Mouse (Mus musculus): Measurements from ENCODE around the gene Thbd. TPM values are rescaled to one million over a fixed set of nuclear protein-coding genes. Genes with fewer than 3 reads are reported as not detected.

The Thbd gene
- polyA plus RNA-seq, 1 experiment from 2014 or later = 14.7 TPM

DNA sequence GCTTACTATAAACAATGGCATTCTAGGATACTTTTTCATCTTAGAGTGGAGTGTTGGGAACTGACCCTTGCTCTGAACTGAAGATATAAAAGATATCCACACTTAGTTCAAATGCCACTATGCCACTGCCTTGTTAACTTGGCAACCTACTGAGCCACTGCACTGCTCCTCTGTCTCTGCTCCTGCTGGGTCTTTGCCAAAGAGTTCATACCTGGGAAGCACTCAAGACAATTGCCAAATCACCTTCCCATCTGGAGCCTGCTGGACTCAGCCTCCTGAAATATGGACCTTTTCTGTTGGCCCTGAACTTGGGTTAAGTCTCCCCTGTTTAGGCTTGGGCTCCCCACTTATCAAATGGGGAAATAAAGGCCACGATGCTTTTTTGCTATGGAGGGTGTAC, 41.7 kb upstream of the Thbd start:
- no peaks in the 10 kb centered on the region for H3K27me3 ChIP-seq (ENCODE audit: insufficient read depth, low read length)
- no peak overlapping the region for H3K4me2 ChIP-seq (ENCODE audit: low read length)
- no peaks in the 10 kb centered on the region for H3K9me3 ChIP-seq (replicated peaks; ENCODE audit: low read length)
- 86% methylated on average over 1 of the region's 1 CpGs for WGBS
- DNase-seq (ENCODE audit: low spot score) (no peak), ATAC-seq (replicated peaks; ENCODE audit: low FRiP score, low read depth) (no peak)
- H3K4me1 ChIP-seq (replicated peaks; ENCODE audit: insufficient read depth, low read length) = no peaks in the 10 kb centered on the region
- H3K4me3 ChIP-seq (replicated peaks; ENCODE audit: low read depth, low read length) = no peak overlapping the region
- H3K27ac ChIP-seq = no peak overlapping the region
- no peak for TF ChIP-seq CTCF (IDR thresholded peaks at IDR 0.05; ENCODE audit: low read depth)
- H3K36me3 ChIP-seq (ENCODE audit: insufficient read depth, low read length) = no peaks in the 10 kb centered on the region
- no peak overlapping the region for H3K9ac ChIP-seq (ENCODE audit: low read depth, low read length)

- H3K27ac ChIP-seq = no peak overlapping the region
- no peak for TF ChIP-seq CTCF (IDR thresholded peaks at IDR 0.05; ENCODE audit: low read depth)
- H3K4me3 ChIP-seq (replicated peaks; ENCODE audit: low read depth, low read length) = no peak overlapping the region
- DNase-seq (ENCODE audit: low spot score) (no peak), ATAC-seq (replicated peaks; ENCODE audit: low FRiP score, low read depth) (no peak)
- H3K9me3 ChIP-seq (replicated peaks; ENCODE audit: low read length) = no peaks in the 10 kb centered on the region
- H3K4me2 ChIP-seq (ENCODE audit: low read length) = no peak overlapping the region
- 78% methylated on average over 3 of the region's 3 CpGs for WGBS
- 0 out of 2 replicates have a peak, but pooled peaks cover 3% of the 10 kb centered on the region for H3K4me1 ChIP-seq (replicated peaks; ENCODE audit: insufficient read depth, low read length)
- H3K36me3 ChIP-seq (ENCODE audit: insufficient read depth, low read length) = no peaks in the 10 kb centered on the region
- no peak overlapping the region for H3K9ac ChIP-seq (ENCODE audit: low read depth, low read length)
- no peaks in the 10 kb centered on the region for H3K27me3 ChIP-seq (ENCODE audit: insufficient read depth, low read length)
Measured at GRCm38 (mm10) chr2:148446446-148446845, 38.5 kb upstream of the Thbd start.

GRCm38 (mm10) chr2:148445616-148446015, 37.6 kb upstream of the Thbd start:
- 94% methylated on average over 1 of the region's 1 CpGs for WGBS

DNA sequence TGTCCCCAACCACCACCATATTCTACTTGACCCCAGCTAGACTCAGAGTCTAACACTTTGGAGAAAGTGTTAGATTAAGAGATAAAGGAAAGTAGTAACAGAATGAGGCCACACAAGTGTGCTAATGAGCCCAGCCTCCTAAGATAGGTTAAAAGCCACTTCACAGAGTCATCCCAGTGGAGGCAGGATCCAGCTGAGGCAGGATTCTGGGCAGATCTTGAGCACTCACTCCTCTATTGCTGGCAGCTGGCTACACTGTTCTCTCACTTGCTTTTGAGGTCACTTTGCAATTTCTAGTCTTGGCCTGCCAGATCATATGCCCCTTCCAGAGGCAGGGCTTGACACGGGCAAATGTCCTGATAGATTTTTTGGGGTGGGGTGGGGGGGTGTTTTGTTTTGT, 36.5 kb upstream of the Thbd start:
- DNase-seq (ENCODE audit: low spot score) = no peak
- Histone ChIP-seq H3K27ac (peak overlapping the region; percentile 42; the same call in 1 of the 2 replicates), H3K36me3 (ENCODE audit: insufficient read depth, low read length) (no peaks in the 10 kb centered on the region), H3K4me3 (replicated peaks; ENCODE audit: low read depth, low read length) (no peak overlapping the region), H3K4me2 (ENCODE audit: low read length) (no peak overlapping the region), H3K4me1 (replicated peaks; ENCODE audit: insufficient read depth, low read length) (0 out of 2 replicates have a peak, but pooled peaks cover 3% of the 10 kb centered on the region), H3K9ac (ENCODE audit: low read depth, low read length) (no peak overlapping the region), H3K27me3 (ENCODE audit: insufficient read depth, low read length) (no peaks in the 10 kb centered on the region), H3K9me3 (replicated peaks; ENCODE audit: low read length) (no peaks in the 10 kb centered on the region)
- ATAC-seq (replicated peaks; ENCODE audit: low FRiP score, low read depth) = no peak
- 54% methylated on average over 1 of the region's 1 CpGs for WGBS
- TF ChIP-seq CTCF (IDR thresholded peaks at IDR 0.05; ENCODE audit: low read depth) = no peak

More at GRCm38 (mm10) chr2:148445616-148446015, 37.6 kb upstream of the Thbd start:
- no peak overlapping the region for H3K27ac ChIP-seq
- H3K4me2 ChIP-seq (ENCODE audit: low read length) = no peak overlapping the region
- H3K4me3 ChIP-seq (replicated peaks; ENCODE audit: low read depth, low read length) = no peak overlapping the region
- no peaks in the 10 kb centered on the region for H3K36me3 ChIP-seq (ENCODE audit: insufficient read depth, low read length)
- no peaks in the 10 kb centered on the region for H3K27me3 ChIP-seq (ENCODE audit: insufficient read depth, low read length)
- no peaks in the 10 kb centered on the region for H3K9me3 ChIP-seq (replicated peaks; ENCODE audit: low read length)
- H3K4me1 ChIP-seq (replicated peaks; ENCODE audit: insufficient read depth, low read length) = 0 out of 2 replicates have a peak, but pooled peaks cover 3% of the 10 kb centered on the region
- TF ChIP-seq CTCF (IDR thresholded peaks at IDR 0.05; ENCODE audit: low read depth) = no peak
- DNase-seq (ENCODE audit: low spot score) = no peak
- ATAC-seq (replicated peaks; ENCODE audit: low FRiP score, low read depth) = no peak
- no peak overlapping the region for H3K9ac ChIP-seq (ENCODE audit: low read depth, low read length)

DNA sequence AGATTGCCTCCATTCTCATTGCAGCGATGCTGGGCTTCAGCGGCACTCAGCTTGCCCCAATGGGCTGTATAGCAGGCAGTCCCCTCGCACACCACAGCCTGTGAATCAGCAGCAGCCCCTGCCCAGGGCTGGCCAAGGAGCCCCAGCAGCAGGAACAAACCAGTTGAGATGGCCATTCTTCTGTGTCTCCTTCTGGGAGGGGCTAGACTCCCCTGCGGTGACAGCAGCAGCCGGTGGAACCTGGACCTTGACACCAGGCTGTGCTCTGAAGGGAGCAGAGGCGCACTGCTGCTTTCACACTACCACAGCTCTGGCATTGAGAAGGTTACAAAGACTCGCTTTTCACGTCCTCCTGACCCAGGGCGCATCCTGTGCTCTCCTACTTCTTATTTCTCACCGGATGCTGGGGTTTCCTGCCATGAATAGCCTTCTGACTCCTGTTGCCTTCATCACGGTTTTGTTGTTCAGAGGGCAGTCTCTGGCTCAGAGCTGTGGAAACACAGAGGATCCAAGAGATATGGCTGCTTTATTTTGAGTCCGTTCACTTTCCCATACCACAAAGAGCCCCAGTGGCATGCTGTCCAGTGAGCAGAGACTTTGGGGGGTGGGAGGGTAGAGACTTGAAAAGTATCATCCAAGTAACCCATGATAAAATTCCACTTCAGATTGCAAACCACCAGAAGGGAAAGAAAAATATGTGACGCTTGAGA, 35.4 kb upstream of the Thbd start, which contains the start of gene Cd93:
TSS of gene Cd93 (minus strand) at position 315 of the 710 bp plus-strand sequence.
- Histone ChIP-seq H3K36me3 (ENCODE audit: insufficient read depth, low read length) (no peaks in the 10 kb centered on the region), H3K27ac (peak within 1 kb of the TSS; percentile 80), H3K4me2 (ENCODE audit: low read length) (peak within 1 kb of the TSS; percentile 31), H3K9me3 (replicated peaks; ENCODE audit: low read length) (no peaks in the 10 kb centered on the region), H3K4me1 (replicated peaks; ENCODE audit: insufficient read depth, low read length) (0 out of 2 replicates have a peak, but pooled peaks cover 3% of the 10 kb centered on the region), H3K27me3 (ENCODE audit: insufficient read depth, low read length) (no peaks in the 10 kb centered on the region), H3K4me3 (replicated peaks; ENCODE audit: low read depth, low read length) (peak within 1 kb of the TSS; percentile 29), H3K9ac (ENCODE audit: low read depth, low read length) (peak within 1 kb of the TSS; percentile 61)
- ATAC-seq (replicated peaks; ENCODE audit: low FRiP score, low read depth) (peak; percentile 81), DNase-seq (ENCODE audit: low spot score) (peak; percentile 62)
- no peak for TF ChIP-seq CTCF (IDR thresholded peaks at IDR 0.05; ENCODE audit: low read depth)
- WGBS = 33% methylated on average over 13 of the region's 13 CpGs

DNA sequence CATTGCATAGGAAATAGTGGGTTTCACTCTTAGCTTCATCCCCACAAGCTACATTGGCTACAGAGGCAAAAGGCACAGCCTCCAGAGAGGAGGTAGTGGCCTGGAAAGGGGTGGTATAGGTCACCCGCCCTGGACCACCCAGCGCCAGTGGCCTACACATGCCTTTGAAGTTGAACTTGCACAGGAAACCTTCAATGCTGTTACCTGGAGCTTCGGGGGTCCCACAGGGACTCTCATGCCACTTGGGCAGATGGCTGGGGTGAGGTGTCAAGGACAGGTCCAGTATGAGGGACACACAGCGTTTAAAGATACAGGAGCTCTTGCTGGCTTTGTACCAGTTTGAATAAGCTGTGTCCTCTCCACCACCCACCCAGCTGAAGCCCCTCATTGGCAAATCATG, 34.7 kb upstream of the Thbd start:
- peak overlapping the region; percentile 61 for H3K9ac ChIP-seq (ENCODE audit: low read depth, low read length)
- TF ChIP-seq CTCF (IDR thresholded peaks at IDR 0.05; ENCODE audit: low read depth) = no peak

More for the DNA sequence above, 34.7 kb upstream of the Thbd start:
- peak overlapping the region; percentile 31 for H3K4me2 ChIP-seq (ENCODE audit: low read length)
- H3K9me3 ChIP-seq (replicated peaks; ENCODE audit: low read length) = no peaks in the 10 kb centered on the region
- H3K27me3 ChIP-seq (ENCODE audit: insufficient read depth, low read length) = no peaks in the 10 kb centered on the region
- H3K36me3 ChIP-seq (ENCODE audit: insufficient read depth, low read length) = no peaks in the 10 kb centered on the region
- peak overlapping the region; percentile 80 for H3K27ac ChIP-seq
- WGBS = 71% methylated on average over 4 of the region's 4 CpGs
- H3K4me3 ChIP-seq (replicated peaks; ENCODE audit: low read depth, low read length) = peak overlapping the region; percentile 29
- DNase-seq (ENCODE audit: low spot score) (no peak), ATAC-seq (replicated peaks; ENCODE audit: low FRiP score, low read depth) (no peak)
- 0 out of 2 replicates have a peak, but pooled peaks cover 3% of the 10 kb centered on the region for H3K4me1 ChIP-seq (replicated peaks; ENCODE audit: insufficient read depth, low read length)

All from kidney, postnatal 0 days (tissue).